ENCODE assay signal across 8 mouse cellular contexts in the genomic region with DNA sequence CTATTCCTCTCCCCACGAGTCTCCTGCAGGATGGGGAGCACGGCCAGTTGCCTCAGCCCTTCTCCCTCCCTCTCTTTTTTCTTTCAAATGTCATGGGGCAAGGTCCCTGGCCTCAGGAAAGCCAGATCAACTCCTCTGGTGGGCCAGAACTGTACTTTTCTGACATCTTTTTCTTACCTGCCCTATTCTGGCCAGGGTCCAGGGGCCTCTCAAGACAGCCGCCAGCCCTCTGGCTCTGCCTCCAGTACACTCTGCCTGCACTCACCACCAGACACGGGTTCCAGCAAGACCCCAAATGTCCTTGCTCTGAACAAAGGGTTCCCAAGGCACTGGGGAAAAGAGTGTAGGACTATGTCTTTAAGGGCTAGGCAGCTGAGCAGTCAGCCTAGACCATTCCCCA. TPM values are rescaled to one million over a fixed set of nuclear protein-coding genes. Genes with fewer than 3 reads are reported as not detected.
DNase-seq lines count a peak whose midpoint lies in the region; ATAC-seq lines count a peak whose summit lies in the region.

No protein-coding gene starts in this region.

- ATAC-seq in neural tube, embryonic 11.5 days (ENCODE audit: insufficient read depth, low FRiP score, low TSS enrichment), result no peak
- ATAC-seq in forebrain, embryonic 11.5 days (replicated peaks; ENCODE audit: low FRiP score), result no peak
- ATAC-seq in limb, embryonic 11.5 days (ENCODE audit: insufficient number of reproducible peaks, low FRiP score, low TSS enrichment, low read depth), result no peak
- ATAC-seq in stomach, embryonic 15.5 days (ENCODE audit: insufficient read depth, low FRiP score, low read depth), result 0 out of 2 replicates have a peak, but pooled peaks have one; percentile 40
- ATAC-seq in erythroid progenitor cell, adult 5-6 weeks (replicated peaks; ENCODE audit: low FRiP score, poor library complexity, severe bottlenecking), result no peak

- H3K9ac ChIP-seq in neural tube, embryonic 11.5 days (ENCODE audit: low read length), result peak overlapping the region; percentile 47
- H3K9ac ChIP-seq in forebrain, embryonic 11.5 days (ENCODE audit: low read length), result peak overlapping the region; percentile 54
- no peak overlapping the region; the same call in 1 of the 2 replicates for H3K9ac ChIP-seq in limb, embryonic 11.5 days (ENCODE audit: low read length)
- no peak overlapping the region for H3K9ac ChIP-seq in stomach, embryonic 15.5 days

- 0 out of 2 replicates have a peak, but pooled peaks cover 12% of the 10 kb centered on the region for H3K4me1 ChIP-seq in neural tube, embryonic 11.5 days (ENCODE audit: control insufficient read depth, insufficient read depth, low read length)
- no peaks in the 10 kb centered on the region; the same call in 1 of the 2 replicates for H3K4me1 ChIP-seq in forebrain, embryonic 11.5 days (replicated peaks; ENCODE audit: control insufficient read depth, insufficient read depth, low read length)
- H3K4me1 ChIP-seq in limb, embryonic 11.5 days (ENCODE audit: control insufficient read depth, insufficient read depth, low read length), result peaks cover 5% of the 10 kb centered on the region
- peaks cover 24% of the 10 kb centered on the region for H3K4me1 ChIP-seq in stomach, embryonic 15.5 days

- no peaks in the 10 kb centered on the region for H3K27me3 ChIP-seq in neural tube, embryonic 11.5 days (ENCODE audit: control insufficient read depth, insufficient read depth, low read length)
- H3K27me3 ChIP-seq in forebrain, embryonic 11.5 days (ENCODE audit: control insufficient read depth, insufficient read depth, low read length), result no peaks in the 10 kb centered on the region
- H3K27me3 ChIP-seq in limb, embryonic 11.5 days (ENCODE audit: control insufficient read depth, insufficient read depth, low read length), result no peaks in the 10 kb centered on the region
- H3K27me3 ChIP-seq in stomach, embryonic 15.5 days (replicated peaks), result no peaks in the 10 kb centered on the region

- H3K27ac ChIP-seq in neural tube, embryonic 11.5 days (ENCODE audit: low read depth, low read length), result no peak overlapping the region
- no peak overlapping the region for H3K27ac ChIP-seq in forebrain, embryonic 11.5 days (ENCODE audit: low read depth, low read length)
- H3K27ac ChIP-seq in limb, embryonic 11.5 days (replicated peaks; ENCODE audit: low read depth, low read length), result no peak overlapping the region
- H3K27ac ChIP-seq in stomach, embryonic 15.5 days, result no peak overlapping the region

- no peak overlapping the region; the same call in 1 of the 2 replicates for H3K4me3 ChIP-seq in neural tube, embryonic 11.5 days (ENCODE audit: low read depth, low read length)
- H3K4me3 ChIP-seq in forebrain, embryonic 11.5 days (ENCODE audit: low read depth, low read length), result no peak overlapping the region; the same call in 1 of the 2 replicates
- no peak overlapping the region for H3K4me3 ChIP-seq in limb, embryonic 11.5 days (ENCODE audit: low read depth, low read length)
- 0 out of 2 replicates have a peak overlapping the region, but pooled peaks have one; percentile 37 for H3K4me3 ChIP-seq in stomach, embryonic 15.5 days (replicated peaks)

- H3K9me3 ChIP-seq in neural tube, embryonic 11.5 days (ENCODE audit: control insufficient read depth, low read length), result no peaks in the 10 kb centered on the region
- H3K9me3 ChIP-seq in forebrain, embryonic 11.5 days (ENCODE audit: control insufficient read depth, low read length), result no peaks in the 10 kb centered on the region
- H3K9me3 ChIP-seq in limb, embryonic 11.5 days (ENCODE audit: control insufficient read depth, low read length), result no peaks in the 10 kb centered on the region
- H3K9me3 ChIP-seq in stomach, embryonic 15.5 days, result no peaks in the 10 kb centered on the region

- no peaks in the 10 kb centered on the region for H3K36me3 ChIP-seq in neural tube, embryonic 11.5 days (ENCODE audit: control insufficient read depth, insufficient read depth, low read length)
- no peaks in the 10 kb centered on the region for H3K36me3 ChIP-seq in forebrain, embryonic 11.5 days (ENCODE audit: control insufficient read depth, insufficient read depth, low read length)
- H3K36me3 ChIP-seq in limb, embryonic 11.5 days (ENCODE audit: control insufficient read depth, insufficient read depth, low read length), result no peaks in the 10 kb centered on the region
- no peaks in the 10 kb centered on the region for H3K36me3 ChIP-seq in stomach, embryonic 15.5 days

- DNase-seq in neural tube, embryonic 11.5 days (ENCODE audit: low spot score), result peak; percentile 20
- DNase-seq in neural tube, embryonic 10.5 days (ENCODE audit: extremely low spot score, low spot score), result no peak
- DNase-seq in forebrain, embryonic 11.5 days (ENCODE audit: low spot score), result no peak
- no peak for DNase-seq in limb, embryonic 11.5 days (ENCODE audit: low spot score)
- no peak for DNase-seq in layer of hippocampus, adult 8-10 months (ENCODE audit: low spot score in 2 of 2)
- DNase-seq in lung, postnatal 14 days, result no peak

- WGBS in neural tube, embryonic 11.5 days, result 33% methylated on average over 4 of the region's 4 CpGs
- WGBS in forebrain, embryonic 11.5 days, result 31% methylated on average over 4 of the region's 4 CpGs
- 28% methylated on average over 4 of the region's 4 CpGs for WGBS in limb, embryonic 11.5 days
- WGBS in stomach, embryonic 15.5 days, result 27% methylated on average over 4 of the region's 4 CpGs

- peak overlapping the region; percentile 42 for H3K4me2 ChIP-seq in neural tube, embryonic 11.5 days (ENCODE audit: low read depth)
- peak overlapping the region; percentile 55; the same call in 1 of the 2 replicates for H3K4me2 ChIP-seq in forebrain, embryonic 11.5 days (ENCODE audit: low read depth, low read length, severe bottlenecking)
- H3K4me2 ChIP-seq in limb, embryonic 11.5 days (ENCODE audit: low read depth, severe bottlenecking), result peak overlapping the region; percentile 52
- peak overlapping the region; percentile 80 for H3K4me2 ChIP-seq in stomach, embryonic 15.5 days

RNA-seq across cellular contexts. Expression of a gene that starts 0.5 kb away (rescaled TPM):
- polyA plus RNA-seq in neural tube, embryonic 11.5 days (2014; fragmentation: Nextera tagmentation; extraction: Ambion mirVana), result 0.78 and 1.1 TPM in 2 replicates
- polyA plus RNA-seq in forebrain, embryonic 11.5 days (2014; fragmentation: Nextera tagmentation; extraction: Ambion mirVana), result 1.3 and 1.6 TPM in 2 replicates
- polyA plus RNA-seq in limb, embryonic 11.5 days (2014; fragmentation: Nextera tagmentation; extraction: Ambion mirVana), result 0.43 and 0.49 TPM in 2 replicates
- 3.6 and 3.8 TPM in 2 replicates for polyA plus RNA-seq in stomach, embryonic 15.5 days (2015; fragmentation: Nextera tagmentation; extraction: Ambion mirVana)
- total RNA-seq in layer of hippocampus, adult 8-10 months (2022), result 1 to 10 TPM in 1 of 4 experiments, under 1 TPM in 3; 0.68 to 1.7 (median 0.86) TPM
- total RNA-seq in erythroid progenitor cell, adult 5-6 weeks (2015; ENCODE audit: low replicate concordance), result not detected in 2 replicates
- total RNA-seq in erythroid progenitor cell, adult 5-6 weeks (2017; ENCODE audit: low replicate concordance), result not detected in 2 replicates

Comparison
In these comparisons a context has a peak if more than half of its experiments do, and no peak if none do; other contexts are left out.
1. H3K9ac ChIP-seq: peak in neural tube, embryonic 11.5 days (single experiment) and forebrain, embryonic 11.5 days (single experiment); none in limb, embryonic 11.5 days (single experiment) and stomach, embryonic 15.5 days (single experiment).
2. Peak in every context shown above with its lines, with median percentiles within 50 percentile points of each other: H3K4me2 ChIP-seq.